Comparison of ENCODE assay signal across 24 mouse cellular contexts in the genomic region with DNA sequence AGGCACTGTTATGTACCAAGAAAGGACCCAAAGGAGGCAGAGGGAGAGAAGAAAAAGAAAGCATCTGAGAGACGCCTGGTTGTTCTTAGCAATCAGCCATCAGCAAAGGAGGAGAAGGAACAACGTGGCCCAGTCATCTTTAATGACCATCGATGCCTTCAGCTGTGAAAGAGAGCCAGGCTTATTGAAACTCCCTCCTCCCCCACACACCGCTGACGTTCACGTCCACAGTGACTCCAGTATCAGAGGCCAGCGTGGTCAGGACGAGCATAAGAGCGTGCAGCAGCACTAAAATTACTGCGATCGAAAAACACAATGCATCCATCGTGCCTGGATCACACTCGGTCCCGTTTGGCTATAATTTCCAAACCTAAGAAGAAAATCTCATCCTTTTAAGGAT.
"Had no signal": no experiment of that assay in that cellular context is flagged by ENCODE, and none has a peak within 500 bp of the region (broad histone marks: within the 10 kb centered on the region; RNA-seq: fewer than 3 reads in every experiment).

No protein-coding gene starts in this region.

- H3K36me3 ChIP-seq: heart, embryonic 10.5 days; heart, embryonic 12.5 days; hindbrain, embryonic 10.5 days; hindbrain, embryonic 12.5 days; intestine, embryonic 15.5 days; limb, embryonic 10.5 days; limb, embryonic 12.5 days had no signal

- H3K4me2 ChIP-seq: heart, embryonic 12.5 days; hindbrain, embryonic 12.5 days; hindbrain, embryonic 14.5 days; intestine, embryonic 15.5 days; limb, embryonic 12.5 days; liver, embryonic 11.5 days had no signal

- H3K4me3 ChIP-seq: gastrocnemius, adult 2 months; heart, embryonic 10.5 days; heart, embryonic 12.5 days; hindbrain, embryonic 10.5 days; hindbrain, embryonic 12.5 days; intestine, embryonic 15.5 days; left cerebral cortex, adult 2 months; limb, embryonic 10.5 days; limb, embryonic 12.5 days had no signal

- H3K4me1 ChIP-seq: intestine, embryonic 15.5 days had no signal

- DNase-seq: gastrocnemius, adult 2 months; gastrocnemius, postnatal 10 days; gastrocnemius, postnatal 25 days; heart, adult 18-20 months; heart, postnatal 10 days; heart, postnatal 4 days; kidney, adult 18-20 months; kidney, adult 8-10 months; kidney, postnatal 14 days; layer of hippocampus, adult 9-11 months; liver had no signal

- ATAC-seq: hindbrain, embryonic 16.5 days; inflammation-experienced regulatory T-cells, adult 6 months; intestine, embryonic 15.5 days; intestine, postnatal 0 days had no signal

- H3K27ac ChIP-seq: gastrocnemius, adult 2 months; heart, embryonic 10.5 days; hindbrain, embryonic 10.5 days; hindbrain, embryonic 12.5 days; hindbrain, embryonic 14.5 days; intestine, embryonic 15.5 days; left cerebral cortex, adult 2 months; limb, embryonic 10.5 days; limb, embryonic 12.5 days had no signal

- H3K9me3 ChIP-seq: heart, embryonic 10.5 days; heart, embryonic 12.5 days; hindbrain, embryonic 10.5 days; hindbrain, embryonic 12.5 days; intestine, embryonic 15.5 days; limb, embryonic 10.5 days; limb, embryonic 12.5 days had no signal

- H3K27me3 ChIP-seq: heart, embryonic 12.5 days; hindbrain, embryonic 12.5 days; intestine, embryonic 15.5 days; limb, embryonic 12.5 days had no signal

- H3K9ac ChIP-seq: heart, embryonic 12.5 days; hindbrain, embryonic 12.5 days; hindbrain, embryonic 14.5 days; intestine, embryonic 15.5 days; limb, embryonic 12.5 days had no signal
